7 mouse cellular contexts compared by ENCODE assay signal in genomic region chr6:48860130-48860815, GRCm38 (mm10). TPM values are rescaled to one million over a fixed set of nuclear protein-coding genes. Genes with fewer than 3 reads are reported as not detected.
DNase-seq lines count a peak whose midpoint lies in the region; ATAC-seq and TF ChIP-seq lines count a peak whose summit lies in the region.

No protein-coding gene starts in this region.

- peak overlapping the region; percentile 32; the same call in 1 of the 2 replicates for H3K9ac ChIP-seq in intestine, postnatal 0 days (ENCODE audit: low read depth, low read length)
- no peak overlapping the region for H3K9ac ChIP-seq in limb, embryonic 13.5 days
- no peak overlapping the region for H3K9ac ChIP-seq in midbrain, embryonic 13.5 days (replicated peaks)
- no peak overlapping the region for H3K9ac ChIP-seq in stomach, embryonic 15.5 days

- no peak for TF ChIP-seq POLR2A in bone marrow macrophage, adult 2 months (IDR thresholded peaks at IDR 0.05; ENCODE audit: borderline replicate concordance, low read depth, low read length)

- H3K27ac ChIP-seq in bone marrow macrophage, adult 2 months (ENCODE audit: insufficient read depth, low read depth, low read length): no peak overlapping the region
- H3K27ac ChIP-seq in intestine, postnatal 0 days (ENCODE audit: low read depth, low read length): no peak overlapping the region
- H3K27ac ChIP-seq in limb, embryonic 13.5 days: no peak overlapping the region
- H3K27ac ChIP-seq in midbrain, embryonic 13.5 days: no peak overlapping the region
- no peak overlapping the region for H3K27ac ChIP-seq in stomach, embryonic 15.5 days

- POLR2A ChIA-PET in Patski (lab: Charles Lee): interaction anchor here (0.7 to 1.7 kb wide), 5 partner anchors 19 to 98 kb away, joined by 3 to 5 read pairs (median 3); partner anchors contain the start of gene Tmem176b

- CTCF ChIA-PET in Patski (lab: Charles Lee): interaction anchor here (0.7 to 12.0 kb wide), 14 partner anchors 9 to 214 kb away, joined by 3 to 124 read pairs (median 4); partner anchors contain the start of gene Tmem176b

- WGBS in intestine, postnatal 0 days: 15% methylated on average over 23 of the region's 23 CpGs
- WGBS in limb, embryonic 13.5 days: 13% methylated on average over 23 of the region's 23 CpGs
- 12% methylated on average over 23 of the region's 23 CpGs for WGBS in midbrain, embryonic 13.5 days
- 11% methylated on average over 23 of the region's 23 CpGs for WGBS in stomach, embryonic 15.5 days

- TF ChIP-seq CTCF in Patski (IDR thresholded peaks at IDR 0.05): peak; percentile 78
- TF ChIP-seq CTCF in bone marrow macrophage, adult 2 months (IDR thresholded peaks at IDR 0.05; ENCODE audit: low read depth, low read length): peak; percentile 60
- peak; percentile 85 for TF ChIP-seq CTCF in intestine, postnatal 0 days (IDR thresholded peaks at IDR 0.05; ENCODE audit: low read depth)

- no peaks in the 10 kb centered on the region for H3K9me3 ChIP-seq in intestine, postnatal 0 days (ENCODE audit: control insufficient read depth)
- no peaks in the 10 kb centered on the region for H3K9me3 ChIP-seq in limb, embryonic 13.5 days
- no peaks in the 10 kb centered on the region for H3K9me3 ChIP-seq in midbrain, embryonic 13.5 days
- no peaks in the 10 kb centered on the region for H3K9me3 ChIP-seq in stomach, embryonic 15.5 days

- in situ Hi-C loops in Patski (cut with MboI; ENCODE audit: low pct_unique_long_range_greater_than_20kb): loop anchor here (5.0 kb wide), 1 partner anchor 97 kb away; no protein-coding TSS in a partner anchor

- peak overlapping the region; percentile 62 for H3K4me2 ChIP-seq in intestine, postnatal 0 days (replicated peaks; ENCODE audit: low read depth)
- peak overlapping the region; percentile 52 for H3K4me2 ChIP-seq in limb, embryonic 13.5 days (replicated peaks)
- H3K4me2 ChIP-seq in midbrain, embryonic 13.5 days (replicated peaks): peak overlapping the region; percentile 26
- peak overlapping the region; percentile 52 for H3K4me2 ChIP-seq in stomach, embryonic 15.5 days

- no peaks in the 10 kb centered on the region for H3K36me3 ChIP-seq in intestine, postnatal 0 days (ENCODE audit: control insufficient read depth, insufficient read depth)
- H3K36me3 ChIP-seq in limb, embryonic 13.5 days: no peaks in the 10 kb centered on the region
- H3K36me3 ChIP-seq in midbrain, embryonic 13.5 days: no peaks in the 10 kb centered on the region
- no peaks in the 10 kb centered on the region for H3K36me3 ChIP-seq in stomach, embryonic 15.5 days

- no peak for DNase-seq in Patski (ENCODE audit: low read depth, low spot score)
- DNase-seq in frontal cortex, postnatal 25 days (ENCODE audit: low spot score in 2 of 2): peak; percentile 19 to 25

- no peak overlapping the region for H3K4me3 ChIP-seq in bone marrow macrophage, adult 2 months (ENCODE audit: insufficient read depth, low read length)
- peak overlapping the region; percentile 27; the same call in 1 of the 2 replicates for H3K4me3 ChIP-seq in intestine, postnatal 0 days (ENCODE audit: low read depth, low read length)
- H3K4me3 ChIP-seq in limb, embryonic 13.5 days: peak overlapping the region; percentile 32
- H3K4me3 ChIP-seq in midbrain, embryonic 13.5 days (replicated peaks): no peak overlapping the region
- peak overlapping the region; percentile 26 for H3K4me3 ChIP-seq in stomach, embryonic 15.5 days (replicated peaks)

- H3K27me3 ChIP-seq in Patski: no peaks in the 10 kb centered on the region
- no peaks in the 10 kb centered on the region for H3K27me3 ChIP-seq in intestine, postnatal 0 days (replicated peaks; ENCODE audit: control insufficient read depth, insufficient read depth, low read length)
- no peaks in the 10 kb centered on the region for H3K27me3 ChIP-seq in limb, embryonic 13.5 days
- H3K27me3 ChIP-seq in midbrain, embryonic 13.5 days: no peaks in the 10 kb centered on the region
- no peaks in the 10 kb centered on the region for H3K27me3 ChIP-seq in stomach, embryonic 15.5 days (replicated peaks)

- peak; percentile 68 for ATAC-seq in Patski
- peak; percentile 60 for ATAC-seq in intestine, postnatal 0 days
- no peak for ATAC-seq in limb, embryonic 13.5 days (ENCODE audit: low FRiP score, low read depth)
- peak; percentile 56 for ATAC-seq in midbrain, embryonic 13.5 days
- ATAC-seq in stomach, embryonic 15.5 days (ENCODE audit: insufficient read depth, low FRiP score, low read depth): peak; percentile 42; the same call in 1 of the 2 replicates

- H3K4me1 ChIP-seq in bone marrow macrophage, adult 2 months (ENCODE audit: control insufficient read depth, insufficient read depth, low read length): peaks cover 9% of the 10 kb centered on the region
- H3K4me1 ChIP-seq in intestine, postnatal 0 days (replicated peaks; ENCODE audit: control insufficient read depth, insufficient read depth, low read length): no peaks in the 10 kb centered on the region
- H3K4me1 ChIP-seq in limb, embryonic 13.5 days: 0 out of 2 replicates have a peak, but pooled peaks cover 9% of the 10 kb centered on the region
- 0 out of 2 replicates have a peak, but pooled peaks cover 7% of the 10 kb centered on the region for H3K4me1 ChIP-seq in midbrain, embryonic 13.5 days (replicated peaks)
- H3K4me1 ChIP-seq in stomach, embryonic 15.5 days: peaks cover 2% of the 10 kb centered on the region; the same call in 1 of the 2 replicates

RNA-seq across cellular contexts. Expression of gene Aoc1, which starts 12.4 kb away (rescaled TPM):
- 22.4 TPM for polyA plus RNA-seq in Patski (2021)
- not detected in 2 replicates for polyA plus RNA-seq in bone marrow macrophage, adult 2 months (2012; ENCODE audit: insufficient read depth, insufficient read length, missing spikeins)
- 101 and 106 TPM in 2 replicates for polyA plus RNA-seq in intestine, postnatal 0 days (2015; fragmentation: Nextera tagmentation; extraction: Ambion mirVana)
- polyA plus RNA-seq in limb, embryonic 13.5 days (2015; fragmentation: Nextera tagmentation; extraction: Ambion mirVana): not detected in 2 replicates
- polyA plus RNA-seq in midbrain, embryonic 13.5 days (2015; fragmentation: Nextera tagmentation; extraction: Ambion mirVana): 0.09 TPM in 1 of 2 replicates, not detected in the other
- polyA plus RNA-seq in stomach, embryonic 15.5 days (2015; fragmentation: Nextera tagmentation; extraction: Ambion mirVana): 2.3 and 3.6 TPM in 2 replicates

RNA-seq across cellular contexts. Expression of gene Tmem176b, which starts 19.0 kb away (rescaled TPM):
- 2,760 TPM for polyA plus RNA-seq in Patski (2021)
- polyA plus RNA-seq in bone marrow macrophage, adult 2 months (2012; ENCODE audit: insufficient read depth, insufficient read length, missing spikeins): 992 and 1,024 TPM in 2 replicates
- 319 and 320 TPM in 2 replicates for polyA plus RNA-seq in intestine, postnatal 0 days (2015; fragmentation: Nextera tagmentation; extraction: Ambion mirVana)
- polyA plus RNA-seq in limb, embryonic 13.5 days (2015; fragmentation: Nextera tagmentation; extraction: Ambion mirVana): 224 and 226 TPM in 2 replicates
- 93.2 and 108 TPM in 2 replicates for polyA plus RNA-seq in midbrain, embryonic 13.5 days (2015; fragmentation: Nextera tagmentation; extraction: Ambion mirVana)
- polyA plus RNA-seq in stomach, embryonic 15.5 days (2015; fragmentation: Nextera tagmentation; extraction: Ambion mirVana): 314 and 315 TPM in 2 replicates

RNA-seq across cellular contexts. Expression of gene Tmem176a, which starts 19.6 kb away (rescaled TPM):
- 1,783 TPM for polyA plus RNA-seq in Patski (2021)
- 376 and 481 TPM in 2 replicates for polyA plus RNA-seq in bone marrow macrophage, adult 2 months (2012; ENCODE audit: insufficient read depth, insufficient read length, missing spikeins)
- 180 and 193 TPM in 2 replicates for polyA plus RNA-seq in intestine, postnatal 0 days (2015; fragmentation: Nextera tagmentation; extraction: Ambion mirVana)
- 56.6 and 63.0 TPM in 2 replicates for polyA plus RNA-seq in limb, embryonic 13.5 days (2015; fragmentation: Nextera tagmentation; extraction: Ambion mirVana)
- polyA plus RNA-seq in midbrain, embryonic 13.5 days (2015; fragmentation: Nextera tagmentation; extraction: Ambion mirVana): 16.4 and 19.4 TPM in 2 replicates
- 140 and 144 TPM in 2 replicates for polyA plus RNA-seq in stomach, embryonic 15.5 days (2015; fragmentation: Nextera tagmentation; extraction: Ambion mirVana)

Comparison
In these comparisons a context has a peak if more than half of its experiments do, and no peak if none do; other contexts are left out.
1. H3K4me3 ChIP-seq: peak in intestine, postnatal 0 days (single experiment), limb, embryonic 13.5 days (single experiment) and stomach, embryonic 15.5 days (single experiment); none in bone marrow macrophage, adult 2 months (single experiment) and midbrain, embryonic 13.5 days (single experiment).
2. Peak in every context shown above with its lines, with median percentiles within 50 percentile points of each other: CTCF ChIP-seq and H3K4me2 ChIP-seq.